Mouse (Mus musculus) lung, adult 2 months (tissue): Measurements from ENCODE around the gene Mettl14.

Experiments used
- CTCF ChIP-seq: fragments of 200-500 bp; IDR thresholded peaks from 2 replicates; pipeline ENCODE4 v1.5.1; 2011; ENCODE audit warnings: mild to moderate bottlenecking, low read length, control low read depth; ENCODE audit not compliant: insufficient read depth
- POLR2A ChIP-seq: fragments of 200-500 bp; IDR thresholded peaks from 2 replicates; pipeline ENCODE4 v1.6.1; 2011; ENCODE audit warnings: low read depth, mild to moderate bottlenecking, control low read depth, low read length, borderline replicate concordance; ENCODE audit errors: extremely low read depth

- TF ChIP-seq CTCF (no peak), POLR2A (no peak)
Observed at GRCm38 (mm10) chr3:123431951-123432674, 46.2 kb upstream of the Mettl14 start.
